Mouse (Mus musculus): ENCODE results near the gene Tgtp2.

DNA sequence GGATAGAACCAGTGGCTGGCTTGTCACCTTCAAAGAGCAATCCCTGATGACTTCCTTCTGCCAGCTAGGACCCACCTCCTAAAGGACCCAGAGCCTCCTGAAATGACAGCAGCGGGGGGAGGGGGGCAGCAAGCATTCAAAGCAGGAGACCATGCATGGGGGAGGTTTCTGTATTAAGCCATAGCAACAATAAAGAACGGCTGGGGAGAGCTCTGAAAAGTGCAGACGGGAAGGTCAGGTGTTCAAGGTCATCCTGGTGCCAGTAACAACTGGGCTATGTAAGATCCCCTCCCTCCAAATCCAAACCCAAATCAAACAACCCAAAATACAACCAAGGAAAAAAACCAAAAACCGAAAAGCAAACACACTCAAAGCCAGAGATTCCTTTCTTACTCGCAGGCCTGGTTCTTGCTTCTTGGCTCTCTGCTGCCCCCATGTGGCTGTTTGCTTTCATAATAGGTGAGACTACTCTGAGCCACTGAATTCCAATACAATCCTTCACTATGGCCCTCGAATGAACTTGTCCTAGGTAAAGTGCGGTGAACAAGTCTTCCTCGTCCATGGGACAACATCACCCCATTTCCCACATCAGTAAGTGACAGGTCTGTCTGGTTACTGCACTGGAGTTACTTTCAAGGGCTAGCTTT lies 39.2 kb upstream of the Tgtp2 start:
- no peak for TF ChIP-seq GATA1 (IDR thresholded peaks at IDR 0.05; ENCODE audit: low read length)
- no peak for TF ChIP-seq TAL1 (IDR thresholded peaks at IDR 0.05; ENCODE audit: low read length)
